Mouse (Mus musculus): ENCODE data around the gene Pygl. TPM values are rescaled to one million over a fixed set of nuclear protein-coding genes. Genes with fewer than 3 reads are reported as not detected.

Pygl gene
- polyA plus RNA-seq, 1 experiment: 4.8 TPM

DNA sequence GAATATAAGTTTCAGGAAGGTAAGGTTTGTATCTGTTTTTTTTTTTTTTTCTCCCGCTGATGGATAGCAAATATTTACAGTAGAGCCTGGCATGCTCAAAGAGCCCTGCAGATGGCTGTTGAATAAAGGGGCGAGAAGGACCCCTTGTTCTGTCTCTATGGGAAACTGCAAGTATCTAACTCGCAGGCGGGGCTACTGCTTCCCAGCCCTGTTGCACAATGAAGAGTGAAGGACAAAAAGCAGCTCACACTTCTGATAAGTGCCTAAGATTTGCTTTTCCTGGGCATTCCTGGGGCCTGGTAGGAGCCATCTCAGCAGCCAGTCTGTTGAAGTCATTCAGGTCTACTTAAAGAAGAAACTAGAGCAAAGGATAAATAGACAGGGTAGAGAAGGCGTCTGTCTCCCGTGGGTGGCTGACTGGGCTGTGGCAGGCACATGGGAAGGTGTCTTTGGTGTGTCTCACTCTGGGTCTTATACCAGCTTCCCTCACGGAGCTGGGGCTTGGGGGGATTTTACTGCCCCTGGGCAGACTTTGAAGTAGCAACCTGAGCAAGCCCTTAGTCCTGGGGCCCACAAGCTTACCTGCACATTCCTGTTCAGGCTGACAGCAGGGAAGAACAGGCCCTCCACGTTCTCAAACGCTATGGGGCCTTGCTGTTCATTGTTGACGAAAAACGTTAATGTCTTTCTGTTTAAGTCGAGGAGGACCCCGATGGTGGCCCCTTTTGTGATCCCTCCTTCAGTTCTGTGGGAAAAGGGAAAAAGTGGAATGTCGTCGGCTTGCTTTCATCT lies 16.6 kb upstream of the Pygl start:
- H3K9ac ChIP-seq (ENCODE audit: low read depth, poor library complexity, severe bottlenecking): no peak overlapping the region
- TF ChIP-seq POLR2A (IDR thresholded peaks at IDR 0.05; ENCODE audit: insufficient read depth, low read length) (no peak), CTCF (IDR thresholded peaks at IDR 0.05; ENCODE audit: low read depth, low read length) (no peak), EP300 (IDR thresholded peaks at IDR 0.05; ENCODE audit: insufficient read depth, low read depth, low read length) (no peak)
- no peak overlapping the region for H3K4me3 ChIP-seq (ENCODE audit: low read depth, low read length)
- H3K27me3 ChIP-seq (ENCODE audit: control insufficient read depth, insufficient read depth, low read length, poor library complexity, severe bottlenecking): no peaks in the 10 kb centered on the region
- no peak overlapping the region for H3K27ac ChIP-seq (ENCODE audit: insufficient read depth, low read length)
- no peaks in the 10 kb centered on the region for H3K9me3 ChIP-seq (replicated peaks; ENCODE audit: control insufficient read depth, insufficient read depth, low read length, poor library complexity, severe bottlenecking)
- no peaks in the 10 kb centered on the region for H3K36me3 ChIP-seq (ENCODE audit: control insufficient read depth, insufficient read depth, low read length, poor library complexity, severe bottlenecking)
- no peaks in the 10 kb centered on the region for H3K4me1 ChIP-seq (ENCODE audit: control insufficient read depth, insufficient read depth, low read length)

DNA sequence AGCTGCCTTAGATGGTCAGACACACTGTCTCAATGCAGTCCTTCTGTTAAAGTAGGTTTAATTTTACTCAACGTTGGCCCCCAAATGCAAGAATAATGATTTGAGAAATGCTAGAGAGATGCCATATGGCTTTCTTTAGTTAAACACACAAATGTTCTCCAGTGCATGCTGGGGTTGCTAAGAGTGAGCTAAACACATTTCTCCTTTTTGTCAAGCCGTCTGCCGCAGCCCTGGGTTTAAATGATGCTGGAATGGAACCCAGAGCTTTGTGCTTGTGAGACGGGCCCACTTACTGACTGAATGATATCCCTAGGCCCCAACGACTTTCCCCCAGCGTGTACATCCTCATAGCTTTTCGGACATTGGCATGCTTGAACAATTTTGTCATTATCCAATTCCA lies 11.3 kb upstream of the Pygl start:
- no peak overlapping the region for H3K4me3 ChIP-seq (ENCODE audit: low read depth, low read length)
- H3K9me3 ChIP-seq (replicated peaks; ENCODE audit: control insufficient read depth, insufficient read depth, low read length, poor library complexity, severe bottlenecking): no peaks in the 10 kb centered on the region
- H3K4me1 ChIP-seq (ENCODE audit: control insufficient read depth, insufficient read depth, low read length): no peaks in the 10 kb centered on the region
- no peaks in the 10 kb centered on the region for H3K36me3 ChIP-seq (ENCODE audit: control insufficient read depth, insufficient read depth, low read length, poor library complexity, severe bottlenecking)
- no peak overlapping the region for H3K9ac ChIP-seq (ENCODE audit: low read depth, poor library complexity, severe bottlenecking)
- no peaks in the 10 kb centered on the region for H3K27me3 ChIP-seq (ENCODE audit: control insufficient read depth, insufficient read depth, low read length, poor library complexity, severe bottlenecking)
- H3K27ac ChIP-seq (ENCODE audit: insufficient read depth, low read length): no peak overlapping the region
- TF ChIP-seq POLR2A (IDR thresholded peaks at IDR 0.05; ENCODE audit: insufficient read depth, low read length): no peak

GRCm38 (mm10) chr12:70239741-70240140 lies 8.5 kb upstream of the Pygl start:
- Histone ChIP-seq H3K27me3 (ENCODE audit: control insufficient read depth, insufficient read depth, low read length, poor library complexity, severe bottlenecking) (no peaks in the 10 kb centered on the region), H3K4me1 (ENCODE audit: control insufficient read depth, insufficient read depth, low read length) (no peaks in the 10 kb centered on the region), H3K9ac (ENCODE audit: low read depth, poor library complexity, severe bottlenecking) (no peak overlapping the region), H3K4me3 (ENCODE audit: low read depth, low read length) (no peak overlapping the region), H3K27ac (ENCODE audit: insufficient read depth, low read length) (no peak overlapping the region), H3K36me3 (ENCODE audit: control insufficient read depth, insufficient read depth, low read length, poor library complexity, severe bottlenecking) (no peaks in the 10 kb centered on the region), H3K9me3 (replicated peaks; ENCODE audit: control insufficient read depth, insufficient read depth, low read length, poor library complexity, severe bottlenecking) (peaks cover 4% of the 10 kb centered on the region; the same call in 1 of the 2 replicates)
- TF ChIP-seq EP300 (IDR thresholded peaks at IDR 0.05; ENCODE audit: insufficient read depth, low read depth, low read length): no peak
- TF ChIP-seq CTCF (IDR thresholded peaks at IDR 0.05; ENCODE audit: low read depth, low read length): no peak
- no peak for TF ChIP-seq POLR2A (IDR thresholded peaks at IDR 0.05; ENCODE audit: insufficient read depth, low read length)

DNA sequence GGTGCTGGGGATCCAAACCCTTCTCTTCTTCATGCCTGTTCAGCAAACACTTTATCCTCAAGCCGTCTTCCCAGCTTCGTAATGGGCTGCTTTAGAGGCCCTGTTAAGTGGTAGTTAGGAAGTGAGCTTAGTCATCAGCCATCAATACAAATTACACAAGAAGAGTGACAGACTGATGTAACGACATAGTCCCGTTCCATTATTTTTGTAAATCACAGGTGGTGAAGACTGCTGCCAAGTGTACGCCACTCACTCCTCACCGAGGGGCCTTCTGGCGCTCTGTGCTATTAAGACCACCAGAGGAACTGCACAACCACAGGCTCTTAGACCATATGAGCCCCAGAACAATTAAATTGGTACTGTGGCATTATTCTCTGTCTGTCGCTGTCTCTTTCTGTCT lies 7.3 kb upstream of the Pygl start:
- Histone ChIP-seq H3K27me3 (ENCODE audit: control insufficient read depth, insufficient read depth, low read length, poor library complexity, severe bottlenecking) (no peaks in the 10 kb centered on the region), H3K9me3 (replicated peaks; ENCODE audit: control insufficient read depth, insufficient read depth, low read length, poor library complexity, severe bottlenecking) (peaks cover 5% of the 10 kb centered on the region; the same call in 1 of the 2 replicates), H3K9ac (ENCODE audit: low read depth, poor library complexity, severe bottlenecking) (no peak overlapping the region), H3K36me3 (ENCODE audit: control insufficient read depth, insufficient read depth, low read length, poor library complexity, severe bottlenecking) (no peaks in the 10 kb centered on the region), H3K27ac (ENCODE audit: insufficient read depth, low read length) (no peak overlapping the region), H3K4me1 (ENCODE audit: control insufficient read depth, insufficient read depth, low read length) (no peaks in the 10 kb centered on the region), H3K4me3 (ENCODE audit: low read depth, low read length) (no peak overlapping the region)
- TF ChIP-seq CTCF (IDR thresholded peaks at IDR 0.05; ENCODE audit: low read depth, low read length) (no peak), EP300 (IDR thresholded peaks at IDR 0.05; ENCODE audit: insufficient read depth, low read depth, low read length) (no peak), POLR2A (IDR thresholded peaks at IDR 0.05; ENCODE audit: insufficient read depth, low read length) (no peak)

DNA sequence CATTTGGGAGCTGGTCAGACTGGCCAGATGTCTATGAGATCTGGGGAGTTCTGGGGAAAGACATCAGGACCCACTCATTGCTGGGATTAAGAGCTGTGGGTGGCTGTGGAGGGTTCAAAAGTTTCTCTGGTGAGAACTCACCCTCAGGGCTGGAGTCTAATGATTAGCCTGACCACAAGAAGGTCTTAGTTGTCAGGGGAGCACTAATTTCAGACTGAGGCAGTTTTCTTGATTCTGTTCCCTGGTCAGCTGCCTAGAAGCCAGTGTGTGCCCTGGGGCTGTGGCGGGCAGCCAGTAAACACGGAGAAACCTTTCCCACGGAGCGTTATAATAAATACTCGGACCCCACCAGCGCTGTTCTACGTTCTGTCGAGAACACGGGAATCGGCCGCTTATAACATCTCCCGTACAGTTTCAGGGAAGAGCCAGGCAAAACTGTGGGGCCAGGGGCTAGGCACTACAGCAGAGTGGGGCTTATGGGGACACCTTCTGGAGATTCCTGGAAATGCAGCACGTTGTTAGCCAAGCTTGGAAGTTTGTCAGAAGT lies 3.7 kb upstream of the Pygl start:
- Histone ChIP-seq H3K9me3 (replicated peaks; ENCODE audit: control insufficient read depth, insufficient read depth, low read length, poor library complexity, severe bottlenecking) (peaks cover 5% of the 10 kb centered on the region; the same call in 1 of the 2 replicates), H3K4me3 (ENCODE audit: low read depth, low read length) (peak overlapping the region; percentile 49; the same call in 1 of the 2 replicates), H3K4me1 (ENCODE audit: control insufficient read depth, insufficient read depth, low read length) (no peaks in the 10 kb centered on the region), H3K27ac (ENCODE audit: insufficient read depth, low read length) (no peak overlapping the region), H3K36me3 (ENCODE audit: control insufficient read depth, insufficient read depth, low read length, poor library complexity, severe bottlenecking) (no peaks in the 10 kb centered on the region), H3K9ac (ENCODE audit: low read depth, poor library complexity, severe bottlenecking) (no peak overlapping the region), H3K27me3 (ENCODE audit: control insufficient read depth, insufficient read depth, low read length, poor library complexity, severe bottlenecking) (no peaks in the 10 kb centered on the region)
- TF ChIP-seq POLR2A (IDR thresholded peaks at IDR 0.05; ENCODE audit: insufficient read depth, low read length) (no peak), CTCF (IDR thresholded peaks at IDR 0.05; ENCODE audit: low read depth, low read length) (peak; percentile 61), EP300 (IDR thresholded peaks at IDR 0.05; ENCODE audit: insufficient read depth, low read depth, low read length) (no peak)

GRCm38 (mm10) chr12:70234411-70234810 lies 3.1 kb upstream of the Pygl start:
- TF ChIP-seq CTCF (IDR thresholded peaks at IDR 0.05; ENCODE audit: low read depth, low read length) (peak; percentile 53), POLR2A (IDR thresholded peaks at IDR 0.05; ENCODE audit: insufficient read depth, low read length) (no peak)
- no peaks in the 10 kb centered on the region for H3K36me3 ChIP-seq (ENCODE audit: control insufficient read depth, insufficient read depth, low read length, poor library complexity, severe bottlenecking)
- H3K9ac ChIP-seq (ENCODE audit: low read depth, poor library complexity, severe bottlenecking): no peak overlapping the region
- no peaks in the 10 kb centered on the region for H3K27me3 ChIP-seq (ENCODE audit: control insufficient read depth, insufficient read depth, low read length, poor library complexity, severe bottlenecking)
- H3K4me3 ChIP-seq (ENCODE audit: low read depth, low read length): no peak overlapping the region
- H3K9me3 ChIP-seq (replicated peaks; ENCODE audit: control insufficient read depth, insufficient read depth, low read length, poor library complexity, severe bottlenecking): peaks cover 5% of the 10 kb centered on the region; the same call in 1 of the 2 replicates
- no peaks in the 10 kb centered on the region for H3K4me1 ChIP-seq (ENCODE audit: control insufficient read depth, insufficient read depth, low read length)
- H3K27ac ChIP-seq (ENCODE audit: insufficient read depth, low read length): no peak overlapping the region
